Mouse (Mus musculus): ENCODE measurements around the gene Kif17.
A peak's percentile ranks its signal among the peaks of the same experiment; 100 is the strongest.

The Kif17 gene

DNA sequence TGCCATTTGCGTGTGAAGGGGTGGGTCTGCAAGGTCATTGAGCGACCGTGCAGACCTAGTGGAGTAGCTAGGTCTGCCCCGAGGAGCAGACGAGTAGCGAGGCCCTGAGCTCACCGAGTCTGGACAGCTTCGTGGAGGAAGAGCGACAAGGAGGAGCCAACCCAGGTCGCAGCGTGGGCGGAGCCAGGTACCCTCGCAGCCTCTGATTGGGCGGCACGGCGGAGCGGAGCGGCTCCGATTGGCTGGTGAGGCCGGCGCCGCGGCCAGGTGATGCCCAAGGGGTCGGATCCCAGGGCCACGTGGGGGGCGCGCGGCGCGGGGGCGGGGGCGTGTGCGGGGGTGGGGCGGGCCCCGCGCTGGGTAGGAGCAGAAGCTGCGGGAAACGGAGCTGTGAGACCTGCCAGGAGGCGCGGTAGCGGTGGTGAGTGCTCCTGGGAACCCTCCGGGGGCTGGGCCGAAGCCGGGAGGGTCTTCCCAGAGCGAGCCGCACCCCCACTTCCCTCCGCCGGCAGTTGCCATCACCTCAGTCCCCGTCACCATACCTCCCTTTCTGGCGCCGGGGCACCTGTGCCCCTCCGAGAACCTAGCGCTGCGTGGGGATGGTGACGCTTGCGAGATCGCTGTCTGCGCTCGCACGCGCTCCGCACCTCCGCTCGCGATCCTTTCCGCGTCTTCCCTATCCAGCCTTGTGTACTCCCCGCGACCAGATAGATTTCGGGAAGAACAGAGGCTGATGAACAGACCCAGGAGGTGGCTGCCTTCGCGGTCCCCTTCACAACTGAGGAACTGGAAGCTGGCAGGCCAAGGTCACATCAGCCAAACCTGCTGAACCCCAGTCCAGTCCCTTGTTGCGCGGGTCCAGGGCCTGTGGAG, at the start of gene Kif17, which contains the start of gene Sh2d5:
Gene Kif17, plus strand, starts transcription at position 348 of the 873 bp plus-strand sequence.
Gene Sh2d5, plus strand, starts transcription at position 316 of the 873 bp plus-strand sequence.
- DNase-seq (ENCODE audit: low read depth), result peak; percentile 88

DNA sequence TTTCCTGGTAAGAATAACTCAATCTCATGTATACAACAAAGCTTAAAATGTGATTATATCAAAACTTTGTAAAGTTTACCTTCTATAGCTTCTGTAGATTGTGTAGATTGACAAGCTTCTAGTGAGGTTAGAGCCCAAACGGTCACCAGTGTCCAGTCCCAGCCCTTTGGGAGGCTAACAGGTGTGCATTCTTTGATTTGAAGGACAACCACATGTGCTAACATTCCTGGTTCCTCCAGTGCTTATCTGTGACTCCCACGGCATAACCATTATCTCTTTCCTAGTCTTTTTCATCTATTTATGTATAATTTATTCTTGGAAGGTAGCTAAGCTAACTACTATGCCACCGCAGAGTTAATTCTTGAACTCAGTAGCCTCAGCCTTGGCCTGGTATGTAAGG, 49.5 kb upstream of the Kif17 start:
- DNase-seq (ENCODE audit: low read depth), result no peak

GRCm38 (mm10) chr4:138201696-138202095, 48.5 kb upstream of the Kif17 start:
- DNase-seq (ENCODE audit: low read depth), result no peak

- no peak for DNase-seq (ENCODE audit: low read depth)
These were observed 40.1 kb upstream of the Kif17 start for GRCm38 (mm10) chr4:138210116-138210515.

DNA sequence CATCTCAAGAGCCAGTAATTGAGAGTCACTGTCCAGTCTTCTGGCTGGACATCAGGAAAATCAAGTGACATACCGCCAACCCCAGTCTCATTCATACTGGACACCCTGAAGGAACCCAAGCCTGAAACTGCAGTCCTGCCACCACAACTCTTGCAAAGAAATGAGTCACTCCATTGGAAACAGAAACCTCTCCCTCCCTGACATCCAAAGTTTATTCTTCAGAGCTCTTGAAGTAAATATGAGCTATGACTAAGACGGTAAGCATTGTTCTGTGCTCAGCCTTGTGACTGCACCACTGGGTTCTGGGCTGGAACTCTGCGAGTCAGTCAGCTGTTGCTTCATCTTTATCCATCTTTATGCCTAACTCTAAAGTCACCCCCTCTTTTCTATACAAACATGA, 36.4 kb upstream of the Kif17 start:
- DNase-seq (ENCODE audit: low read depth), result no peak

DNA sequence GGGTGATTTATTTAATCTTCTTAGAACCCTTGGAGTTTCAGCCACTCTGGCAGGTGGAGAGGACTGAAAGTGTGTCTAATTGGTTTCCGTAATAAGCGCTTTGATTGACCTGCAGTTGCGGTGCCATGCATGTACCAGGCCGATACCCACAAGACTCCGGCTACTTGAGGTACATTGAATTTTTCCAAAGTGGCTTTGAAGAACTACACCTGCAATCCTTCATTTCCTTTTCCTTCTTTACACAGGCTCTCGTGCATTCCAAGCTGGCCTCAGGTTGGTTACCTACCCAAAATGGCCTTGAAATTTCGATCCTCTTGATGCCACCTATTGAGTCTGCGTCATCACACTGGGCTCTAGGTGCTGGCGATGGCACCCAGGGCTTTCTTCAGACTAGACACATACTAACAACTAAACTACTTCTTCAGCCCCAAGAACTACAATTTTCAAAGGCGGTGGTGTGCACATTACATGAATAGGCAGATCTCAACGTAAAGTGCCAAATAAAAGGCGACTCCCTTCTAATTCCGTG, 34.5 kb upstream of the Kif17 start:
- DNase-seq (ENCODE audit: low read depth), result no peak

- peak; percentile 80 for DNase-seq (ENCODE audit: low read depth)
These were observed 33.9 kb upstream of the Kif17 start, which contains the start of gene Hp1bp3 for GRCm38 (mm10) chr4:138216200-138216890. Hp1bp3 (plus strand) TSS chr4:138216296.

DNA sequence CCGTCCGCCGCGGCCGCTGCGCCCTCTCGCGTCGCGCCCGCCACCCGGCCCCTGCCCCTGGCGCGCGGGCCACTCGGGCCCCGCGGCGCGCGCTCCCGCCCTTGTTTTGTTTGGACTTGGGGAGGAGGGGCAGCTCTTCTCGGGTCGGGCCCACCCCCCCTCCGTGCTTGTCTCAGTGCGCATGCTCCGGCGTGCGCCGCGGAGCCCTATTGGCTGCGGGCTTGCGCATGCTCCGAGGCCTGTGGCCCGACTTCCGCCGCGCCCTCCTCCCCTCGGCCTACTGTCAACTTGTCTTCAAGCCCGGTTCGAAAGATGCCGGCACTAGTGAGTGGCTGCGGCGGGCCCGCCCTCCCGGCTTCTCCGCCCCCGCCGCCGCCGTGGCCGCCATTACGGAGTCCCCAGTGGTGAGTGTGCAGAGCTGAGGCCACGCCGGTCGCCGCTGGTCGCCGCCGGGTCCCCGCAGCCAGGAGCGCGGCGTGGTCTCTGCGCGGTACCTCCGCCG, 33.3 kb upstream of the Kif17 start:
- peak; percentile 98 for DNase-seq (ENCODE audit: low read depth)

DNA sequence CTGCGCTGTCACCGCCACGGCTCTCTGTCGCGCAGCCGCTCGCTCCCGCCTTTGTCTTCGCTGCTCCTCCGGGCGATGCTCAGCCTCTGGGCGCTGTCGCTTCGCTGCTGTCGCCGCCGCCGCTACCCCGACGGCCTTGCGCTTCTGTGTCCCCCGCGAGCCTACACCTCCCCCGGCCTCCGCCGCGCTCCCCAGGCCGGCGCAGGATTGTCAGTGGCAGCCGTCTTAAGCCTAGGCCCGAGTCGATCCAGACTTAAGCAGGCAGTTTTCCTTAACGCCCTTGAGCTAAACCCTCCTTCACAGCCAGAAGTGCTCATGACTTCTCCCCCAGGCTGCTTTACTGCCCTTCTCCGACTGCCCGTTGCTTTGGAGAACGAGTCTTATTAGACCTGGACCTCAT, 32.8 kb upstream of the Kif17 start:
- DNase-seq (ENCODE audit: low read depth), result peak; percentile 63

GRCm38 (mm10) chr4:138217951-138218685, 32.1 kb upstream of the Kif17 start:
- peak; percentile 67 for DNase-seq (ENCODE audit: low read depth)

GRCm38 (mm10) chr4:138219331-138219730, 30.9 kb upstream of the Kif17 start:
- DNase-seq (ENCODE audit: low read depth), result peak; percentile 65

- peak; percentile 33 for DNase-seq (ENCODE audit: low read depth)
These were observed 29.5 kb upstream of the Kif17 start for GRCm38 (mm10) chr4:138220761-138221160.

DNA sequence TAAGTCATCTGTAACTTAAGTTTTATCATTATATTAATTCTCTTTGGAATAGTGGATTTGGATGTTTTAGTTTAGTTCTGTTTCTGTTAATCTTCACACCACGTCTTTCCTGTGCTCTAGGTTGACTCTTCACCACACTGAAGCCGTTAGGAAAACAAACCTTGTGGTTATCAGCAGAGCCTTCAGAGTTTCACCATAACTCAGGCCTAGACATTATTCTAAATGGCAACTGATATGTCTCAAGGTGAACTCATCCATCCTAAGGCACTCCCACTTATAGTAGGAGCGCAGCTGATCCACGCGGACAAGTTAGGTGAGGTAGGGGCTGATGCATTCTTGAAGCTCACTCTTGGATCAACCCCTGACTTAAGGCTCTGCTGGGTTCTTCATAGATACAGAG, 28.8 kb upstream of the Kif17 start:
- peak; percentile 51 for DNase-seq (ENCODE audit: low read depth)

DNA sequence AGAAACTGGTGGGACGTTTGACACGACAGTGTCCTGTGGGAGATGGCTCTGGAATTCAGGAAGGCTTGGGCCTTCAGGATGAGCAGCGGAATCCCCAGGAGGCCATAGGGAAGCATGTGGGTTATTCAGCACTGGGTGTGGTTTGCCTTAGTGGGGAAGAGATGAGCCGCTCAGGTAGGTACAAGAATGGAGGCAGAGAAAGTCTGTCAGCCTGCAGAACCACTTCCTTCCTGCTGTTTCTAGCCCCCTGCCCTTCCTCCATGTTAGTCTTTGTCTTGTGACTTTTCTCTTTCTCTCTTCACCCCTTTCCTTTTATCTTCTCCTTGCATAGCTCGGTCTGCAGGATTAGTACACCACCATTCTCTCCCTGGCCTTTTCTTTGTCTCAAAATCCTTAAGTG, 27.8 kb upstream of the Kif17 start:
- DNase-seq (ENCODE audit: low read depth), result peak; percentile 61

DNA sequence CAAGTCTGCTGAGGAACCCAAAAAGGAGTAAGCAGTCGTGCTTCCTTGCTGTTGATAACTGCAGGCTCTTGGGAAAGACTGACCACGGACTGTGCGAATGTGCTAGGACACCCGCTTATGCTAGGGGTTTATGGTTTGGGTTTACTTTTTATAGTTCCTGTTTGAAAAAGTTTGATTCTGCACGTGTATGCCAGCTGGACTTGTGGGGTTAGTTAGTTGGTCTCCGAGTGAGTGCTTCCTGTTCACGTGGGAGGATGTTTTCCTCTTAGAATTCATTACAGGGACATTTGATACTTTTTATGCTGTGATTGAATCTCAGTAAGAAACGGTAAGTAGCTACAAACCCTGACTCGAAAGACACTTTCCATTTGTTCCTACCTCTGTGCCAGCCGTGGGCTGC, 26.6 kb upstream of the Kif17 start:
- DNase-seq (ENCODE audit: low read depth), result peak; percentile 53

GRCm38 (mm10) chr4:138246756-138247665, 3.2 kb upstream of the Kif17 start:
- DNase-seq (ENCODE audit: low read depth), result no peak

- DNase-seq (ENCODE audit: low read depth), result peak; percentile 54
These were observed 1.6 kb downstream of the Kif17 start for GRCm38 (mm10) chr4:138251819-138252218.

GRCm38 (mm10) chr4:138252231-138252630, 2.0 kb downstream of the Kif17 start:
- DNase-seq (ENCODE audit: low read depth), result no peak

GRCm38 (mm10) chr4:138257116-138257687, 7.0 kb downstream of the Kif17 start:
- peak; percentile 27 for DNase-seq (ENCODE audit: low read depth)

- no peak for DNase-seq (ENCODE audit: low read depth)
These were observed 8.4 kb downstream of the Kif17 start for GRCm38 (mm10) chr4:138258663-138259062.
